Mouse (Mus musculus) G1E (cell line): ENCODE results near the gene Hist1h2be.
A peak's percentile ranks its signal among the peaks of the same experiment; 100 is the strongest.

Source experiments
- CTCF ChIP-seq: IDR thresholded peaks from 2 replicates; pipeline ENCODE4 v1.5.1; 2012; ENCODE audit warnings: low read depth, low read length, inconsistent platforms, mixed read lengths
- GATA1 ChIP-seq: IDR thresholded peaks from 2 replicates; pipeline ENCODE4 v1.6.1; 2012; ENCODE audit warnings: borderline replicate concordance, low read length, inconsistent platforms, mixed read lengths
- GATA2 ChIP-seq: IDR thresholded peaks from 2 replicates; pipeline ENCODE4 v1.6.1; 2012; ENCODE audit warnings: low read depth, low read length, inconsistent platforms, borderline replicate concordance
- POLR2AphosphoS5 ChIP-seq: IDR thresholded peaks from 2 replicates; pipeline ENCODE4 v1.6.1; 2012; ENCODE audit warnings: low read depth, low read length, inconsistent platforms; ENCODE audit not compliant: insufficient replicate concordance
- TAL1 ChIP-seq: conservative IDR thresholded peaks from 2 replicates; pipeline ENCODE4 v1.6.1; 2012; ENCODE audit warnings: low read depth, low read length, inconsistent platforms, mixed read lengths

DNA sequence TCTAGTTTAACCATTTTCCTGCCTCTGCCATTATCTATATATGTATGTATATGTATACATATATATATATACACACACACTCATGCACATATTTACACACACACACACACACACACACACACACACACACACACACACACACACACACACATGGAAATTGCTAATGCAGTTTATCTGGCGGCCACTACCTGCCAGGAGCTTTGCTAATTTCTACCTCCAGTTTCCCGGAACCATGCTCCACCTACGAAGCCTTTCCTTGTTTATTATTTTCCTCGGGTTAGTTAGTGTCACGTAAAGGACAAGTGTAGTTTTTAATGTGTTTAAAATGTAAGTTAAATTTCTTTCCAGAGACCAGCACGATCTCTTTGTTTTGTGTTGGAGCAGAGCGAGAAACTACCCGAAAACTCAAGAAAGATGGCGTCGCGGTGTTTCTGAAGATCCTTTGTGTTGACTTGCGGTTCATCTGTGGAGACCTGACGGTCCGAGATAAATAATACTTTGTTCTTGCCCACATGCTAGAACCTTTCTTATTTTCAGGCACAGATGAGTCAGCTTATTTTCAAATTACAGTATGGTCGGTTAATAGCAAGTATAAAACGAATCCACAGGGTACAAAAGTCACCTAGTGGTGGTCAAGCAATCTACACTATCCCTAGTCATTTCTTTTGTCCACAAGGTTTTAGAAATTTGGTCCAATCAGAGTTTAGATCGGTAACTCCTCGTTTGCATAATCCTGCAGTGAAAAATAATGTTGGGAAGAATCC lies 58.0 kb downstream of the Hist1h2be start:
- no peak for TF ChIP-seq CTCF
- TF ChIP-seq GATA1, result no peak
- peak; percentile 50; the same call in 1 of the 2 replicates for TF ChIP-seq TAL1
- no peak for TF ChIP-seq POLR2AphosphoS5
- no peak for TF ChIP-seq GATA2
